Mouse (Mus musculus) liver, adult 2 months (tissue): Measurements from ENCODE around the gene Tubb3.

Experiments
- CTCF ChIP-seq: fragments of 200-500 bp; IDR thresholded peaks from 2 replicates; pipeline ENCODE4 v1.5.1; 2011; ENCODE audit warnings: low read depth, low read length, control low read depth
- POLR2A ChIP-seq: fragments of 200-500 bp; IDR thresholded peaks from 2 replicates; pipeline ENCODE4 v1.6.1; 2011; ENCODE audit warnings: low read length, control low read depth; ENCODE audit not compliant: insufficient read depth; ENCODE audit errors: extremely low read depth

DNA sequence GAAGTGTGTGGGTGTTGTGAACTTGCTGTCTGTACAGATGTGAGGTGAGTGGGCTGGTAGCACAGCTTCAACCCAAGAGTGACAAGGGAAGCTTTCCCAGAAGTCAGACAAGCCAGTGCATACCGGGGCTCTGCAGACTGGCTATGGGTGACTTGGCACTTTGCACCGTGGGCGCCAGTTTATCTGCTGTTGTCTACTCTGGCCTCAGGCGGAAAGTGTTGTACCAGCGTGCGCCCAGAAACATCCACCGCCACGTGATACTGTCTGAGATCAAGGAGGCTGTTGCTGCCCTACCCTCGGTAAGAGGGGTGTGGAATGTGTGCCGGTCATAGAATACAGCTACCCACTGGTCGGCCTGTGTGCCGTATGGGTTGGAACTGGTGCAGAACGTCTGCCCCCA, 12.9 kb upstream of the Tubb3 start:
- TF ChIP-seq CTCF (no peak), POLR2A (no peak)
